Mouse (Mus musculus) lung, adult 2 months (tissue): Measurements from ENCODE around the gene Itpk1.

Experiments used
- CTCF ChIP-seq: fragments of 200-500 bp; IDR thresholded peaks from 2 replicates; pipeline ENCODE4 v1.5.1; 2011; ENCODE audit warnings: mild to moderate bottlenecking, low read length, control low read depth; ENCODE audit not compliant: insufficient read depth
- POLR2A ChIP-seq: fragments of 200-500 bp; IDR thresholded peaks from 2 replicates; pipeline ENCODE4 v1.6.1; 2011; ENCODE audit warnings: low read depth, mild to moderate bottlenecking, control low read depth, low read length, borderline replicate concordance; ENCODE audit errors: extremely low read depth

GRCm38 (mm10) chr12:102643316-102643715 lies 61.4 kb downstream of the Itpk1 start:
- no peak for TF ChIP-seq POLR2A
- no peak for TF ChIP-seq CTCF
